Mouse (Mus musculus): ENCODE measurements around the gene Cdkn2a.

DNA sequence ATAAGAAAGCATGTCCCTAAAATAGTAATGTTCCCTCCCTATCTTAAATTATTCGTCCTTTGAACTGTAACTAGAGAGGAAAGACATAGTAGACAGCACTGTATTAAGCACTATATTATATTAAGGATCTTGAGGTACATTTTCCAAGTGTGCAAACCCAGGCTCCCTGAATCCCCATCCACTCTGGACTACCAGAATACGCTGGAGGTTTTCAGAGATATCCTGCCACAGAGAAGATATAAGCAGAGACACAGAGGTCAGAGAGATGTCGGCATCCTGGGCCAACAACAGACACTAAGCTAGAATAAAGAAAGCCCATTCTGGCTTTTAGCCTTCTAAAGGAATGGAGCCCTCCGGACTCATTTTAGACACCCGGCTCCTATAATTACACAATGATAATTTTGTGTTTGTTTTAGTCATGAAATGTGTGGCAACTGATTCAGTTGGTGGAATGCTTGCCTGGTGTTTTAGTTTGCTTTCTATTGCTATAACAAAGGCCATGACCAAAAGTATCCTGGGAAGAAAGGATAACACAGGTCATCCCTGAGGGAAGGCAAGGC lies 17.0 kb downstream of the Cdkn2a start:
- TF ChIP-seq CHD2 (IDR thresholded peaks at IDR 0.05; ENCODE audit: low read depth, low read length) (no peak), ZC3H11A (IDR thresholded peaks at IDR 0.05; ENCODE audit: borderline replicate concordance, low read depth, low read length) (no peak)
